Mouse (Mus musculus) right cerebral cortex, postnatal 10 days (tissue): ENCODE results near the gene Sirpb1c.
"Not testable (repeated sequence)": the region's sequence is repeated elsewhere in the genome, so short reads cannot be mapped to it uniquely, and the experiment has no call there.

Source experiments
- DNase-seq, 2 experiments: peaks; one replicate each; pipeline ENCODE4 v3.0.0; 2021; ENCODE audit warnings: low spot score in 2 of 2

The Sirpb1c gene

DNA sequence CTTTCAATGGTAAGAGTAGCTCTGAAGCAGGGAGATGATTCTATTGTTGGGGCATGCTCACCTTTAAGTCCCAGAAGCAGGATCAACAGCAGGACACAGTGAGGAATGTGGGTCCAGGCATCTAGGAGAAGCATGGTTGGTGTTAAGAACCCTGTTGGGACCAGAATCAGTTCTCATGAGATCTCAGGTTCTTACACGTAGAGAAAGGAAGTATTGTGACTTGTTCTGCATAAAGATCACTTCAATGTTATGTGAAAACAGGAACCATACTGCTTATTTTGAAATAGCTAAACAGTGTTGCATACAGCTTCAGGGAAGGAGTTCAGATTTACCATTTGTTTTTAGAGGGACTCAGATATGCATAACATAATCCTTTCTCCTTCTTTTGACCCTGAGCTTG lies at the start of gene Sirpb1c:
Gene Sirpb1c, minus strand, starts transcription at position 249 of the 400 bp plus-strand sequence.
- not testable (repeated sequence) for DNase-seq

- DNase-seq: no peak
Observed at GRCm38 (mm10) chr3:15886380-15886779, 38.1 kb upstream of the Sirpb1c start.

DNA sequence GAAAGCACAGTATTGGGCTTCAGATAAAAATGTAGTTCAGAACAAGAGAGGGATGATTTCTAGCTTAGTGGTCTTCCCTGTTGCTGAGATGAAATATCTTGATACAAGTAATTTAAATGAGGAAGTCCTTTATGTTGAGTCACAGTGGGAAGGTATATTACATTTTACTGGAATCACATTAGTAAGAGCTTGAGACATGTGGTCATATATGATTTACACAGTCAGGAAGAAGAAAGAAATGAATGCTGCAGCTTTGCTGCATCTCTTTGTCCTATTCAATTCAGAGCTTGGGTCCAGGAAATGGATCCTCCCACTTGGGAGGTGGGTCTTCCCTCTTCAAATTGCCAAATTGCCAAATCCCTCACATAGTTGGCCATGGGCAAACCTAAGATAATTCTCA lies 7.4 kb upstream of the Sirpb1c start:
- DNase-seq: not testable (repeated sequence)

DNA sequence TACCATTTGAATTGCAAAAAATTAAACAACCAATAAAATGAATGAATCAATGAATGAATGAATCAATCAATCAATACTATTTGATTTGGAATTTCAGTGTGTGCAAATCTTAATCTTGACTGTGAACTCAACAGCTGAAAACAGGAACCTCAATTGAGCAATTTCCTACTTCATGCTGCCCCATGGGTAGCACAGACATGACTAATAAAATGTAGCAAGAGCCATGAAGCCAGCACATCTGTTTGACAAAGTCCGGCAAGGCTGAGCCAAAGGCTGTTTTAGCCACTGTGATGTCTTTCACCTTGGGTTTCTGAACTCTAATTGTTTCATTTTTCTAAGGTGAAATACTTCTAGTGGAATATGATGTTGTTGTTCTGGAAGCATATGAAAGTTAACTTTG lies 1.6 kb upstream of the Sirpb1c start:
- no peak for DNase-seq

DNA sequence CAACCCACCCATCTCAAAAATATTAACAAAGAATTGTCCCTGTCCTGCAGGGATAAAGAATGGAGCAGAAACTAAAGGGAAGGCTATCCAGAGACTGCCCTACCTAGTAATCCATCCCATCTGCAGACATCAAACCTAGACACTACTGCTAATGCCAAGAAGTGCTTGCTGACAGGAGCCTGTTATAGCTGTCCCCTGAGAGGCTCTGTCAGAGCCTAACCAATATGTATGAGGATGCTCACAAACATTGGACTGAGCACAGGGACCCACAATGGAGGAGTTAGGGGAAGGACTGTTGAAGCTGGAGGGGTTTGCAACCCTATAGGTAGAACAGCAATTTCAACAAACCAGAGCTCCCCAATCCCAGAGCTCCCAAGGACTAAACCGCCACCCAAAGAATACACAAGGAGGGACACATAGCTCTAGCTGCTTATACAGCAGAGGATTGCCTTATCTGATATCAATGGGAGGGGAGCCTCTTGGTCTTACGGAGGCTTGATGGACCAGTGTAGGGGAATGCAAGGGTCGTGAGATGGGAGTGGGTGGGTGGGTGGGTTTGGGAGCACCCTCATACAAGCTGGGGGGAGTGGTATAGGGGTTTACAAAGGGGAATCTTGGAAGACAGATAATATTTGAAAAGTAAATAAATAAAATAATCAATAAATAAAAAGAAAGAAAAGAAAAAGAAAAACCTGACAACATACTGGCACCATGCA lies 838 bp downstream of the Sirpb1c start:
- DNase-seq: no peak

GRCm38 (mm10) chr3:15773642-15774041 lies 74.7 kb downstream of the Sirpb1c start:
- not testable (repeated sequence) for DNase-seq
